Mouse (Mus musculus): ENCODE measurements around the gene Txlna. TPM values are rescaled to one million over a fixed set of nuclear protein-coding genes. Genes with fewer than 3 reads are reported as not detected.

Gene Txlna
- polyA plus RNA-seq, 1 experiment from 2014 or later, result 81.7 TPM

DNA sequence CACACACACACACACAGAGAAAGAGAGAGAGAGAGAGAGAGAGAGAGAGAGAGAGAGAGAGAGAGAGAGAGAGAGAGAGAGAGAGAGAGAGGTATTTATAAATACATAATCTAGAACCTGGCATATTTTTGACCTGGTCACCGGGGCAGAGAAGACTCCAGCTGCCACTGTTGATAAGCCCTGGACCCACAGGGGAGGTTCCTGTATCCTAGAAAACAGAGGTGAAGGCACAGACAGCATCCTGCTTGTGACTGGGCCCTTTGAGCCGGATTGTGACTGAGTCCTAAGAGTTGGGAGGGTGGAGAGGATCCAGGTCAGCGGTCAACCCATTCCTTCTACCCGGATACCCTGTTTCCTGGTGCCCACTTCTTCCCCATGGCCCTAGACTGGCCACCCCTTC lies 52.0 kb downstream of the Txlna start:
- H3K36me3 ChIP-seq (ENCODE audit: control insufficient read depth, insufficient read depth, low read length), result peaks cover 31% of the 10 kb centered on the region
- no peaks in the 10 kb centered on the region for H3K27me3 ChIP-seq (replicated peaks; ENCODE audit: control insufficient read depth, insufficient read depth, low read length)
- no peak overlapping the region for H3K4me2 ChIP-seq (ENCODE audit: low read length)
- no peak overlapping the region for H3K4me3 ChIP-seq (ENCODE audit: low read depth, low read length)
- H3K9me3 ChIP-seq (ENCODE audit: control insufficient read depth, low read length), result no peaks in the 10 kb centered on the region
- no peak overlapping the region for H3K27ac ChIP-seq (ENCODE audit: low read depth)
- DNase-seq (ENCODE audit: low spot score) (no peak), ATAC-seq (replicated peaks; ENCODE audit: low FRiP score, low TSS enrichment, low read depth) (no peak)
- no peak overlapping the region for H3K9ac ChIP-seq (ENCODE audit: low read length)
- WGBS, result 70% methylated on average over 4 of the region's 4 CpGs
- H3K4me1 ChIP-seq (replicated peaks; ENCODE audit: control insufficient read depth, insufficient read depth, low read length), result peaks cover 7% of the 10 kb centered on the region; the same call in 1 of the 2 replicates

DNA sequence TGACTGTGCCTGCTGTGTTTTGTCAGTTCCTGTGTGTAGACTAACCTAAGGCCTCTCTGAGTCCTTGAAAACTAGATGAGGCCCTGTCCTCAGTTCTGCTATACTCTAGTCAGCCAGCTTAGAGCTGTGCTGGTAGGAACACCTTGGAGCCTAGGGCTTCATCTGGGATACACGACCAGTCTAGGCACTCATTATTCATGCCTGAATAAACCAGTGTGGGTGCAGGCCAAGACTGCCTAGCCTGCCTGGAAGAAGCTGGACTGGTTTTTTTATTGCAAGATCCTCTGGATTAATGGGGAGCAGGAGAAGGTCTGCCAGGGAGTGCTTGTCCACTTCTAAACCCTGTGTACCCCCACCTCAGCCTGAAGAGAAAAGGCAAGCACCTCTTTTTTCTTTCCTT lies 53.9 kb downstream of the Txlna start:
- ATAC-seq (replicated peaks; ENCODE audit: low FRiP score, low TSS enrichment, low read depth) (no peak), DNase-seq (ENCODE audit: low spot score) (no peak)
- Histone ChIP-seq H3K4me3 (ENCODE audit: low read depth, low read length) (no peak overlapping the region), H3K9ac (ENCODE audit: low read length) (no peak overlapping the region), H3K36me3 (ENCODE audit: control insufficient read depth, insufficient read depth, low read length) (peaks cover 13% of the 10 kb centered on the region), H3K27ac (ENCODE audit: low read depth) (no peak overlapping the region), H3K4me2 (ENCODE audit: low read length) (no peak overlapping the region), H3K4me1 (replicated peaks; ENCODE audit: control insufficient read depth, insufficient read depth, low read length) (peaks cover 7% of the 10 kb centered on the region; the same call in 1 of the 2 replicates), H3K27me3 (replicated peaks; ENCODE audit: control insufficient read depth, insufficient read depth, low read length) (no peaks in the 10 kb centered on the region), H3K9me3 (ENCODE audit: control insufficient read depth, low read length) (no peaks in the 10 kb centered on the region)
- 34% methylated on average over 1 of the region's 1 CpGs for WGBS

DNA sequence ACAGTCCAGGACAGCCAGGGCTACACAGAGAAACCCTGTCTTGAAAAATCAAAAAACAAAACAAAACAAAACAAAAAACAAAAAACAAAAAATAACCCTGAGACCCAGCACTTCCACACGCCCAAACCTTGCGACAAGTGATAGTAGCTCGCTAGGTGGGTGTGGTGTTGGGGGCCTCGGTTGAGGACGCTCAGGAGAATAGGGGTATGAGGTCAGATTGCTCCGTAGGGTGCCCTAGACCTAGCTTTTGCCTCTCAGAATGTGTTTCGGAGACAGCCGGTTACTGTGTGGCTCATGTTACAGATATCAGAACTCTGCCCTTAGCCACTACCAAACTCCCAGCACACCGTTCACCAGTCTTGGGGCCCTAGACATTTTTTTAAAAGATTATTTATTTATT lies 55.1 kb downstream of the Txlna start:
- Histone ChIP-seq H3K4me1 (replicated peaks; ENCODE audit: control insufficient read depth, insufficient read depth, low read length) (peaks cover 7% of the 10 kb centered on the region; the same call in 1 of the 2 replicates), H3K4me2 (ENCODE audit: low read length) (peak overlapping the region; percentile 86; the same call in 1 of the 2 replicates), H3K9ac (ENCODE audit: low read length) (no peak overlapping the region), H3K36me3 (ENCODE audit: control insufficient read depth, insufficient read depth, low read length) (peaks cover 1% of the 10 kb centered on the region; the same call in 1 of the 2 replicates), H3K4me3 (ENCODE audit: low read depth, low read length) (no peak overlapping the region), H3K27ac (ENCODE audit: low read depth) (no peak overlapping the region), H3K9me3 (ENCODE audit: control insufficient read depth, low read length) (no peaks in the 10 kb centered on the region), H3K27me3 (replicated peaks; ENCODE audit: control insufficient read depth, insufficient read depth, low read length) (no peaks in the 10 kb centered on the region)
- peak; percentile 10; the same call in 1 of the 2 replicates for ATAC-seq (replicated peaks; ENCODE audit: low FRiP score, low TSS enrichment, low read depth)
- 83% methylated on average over 9 of the region's 9 CpGs for WGBS
- no peak for DNase-seq (ENCODE audit: low spot score)

DNA sequence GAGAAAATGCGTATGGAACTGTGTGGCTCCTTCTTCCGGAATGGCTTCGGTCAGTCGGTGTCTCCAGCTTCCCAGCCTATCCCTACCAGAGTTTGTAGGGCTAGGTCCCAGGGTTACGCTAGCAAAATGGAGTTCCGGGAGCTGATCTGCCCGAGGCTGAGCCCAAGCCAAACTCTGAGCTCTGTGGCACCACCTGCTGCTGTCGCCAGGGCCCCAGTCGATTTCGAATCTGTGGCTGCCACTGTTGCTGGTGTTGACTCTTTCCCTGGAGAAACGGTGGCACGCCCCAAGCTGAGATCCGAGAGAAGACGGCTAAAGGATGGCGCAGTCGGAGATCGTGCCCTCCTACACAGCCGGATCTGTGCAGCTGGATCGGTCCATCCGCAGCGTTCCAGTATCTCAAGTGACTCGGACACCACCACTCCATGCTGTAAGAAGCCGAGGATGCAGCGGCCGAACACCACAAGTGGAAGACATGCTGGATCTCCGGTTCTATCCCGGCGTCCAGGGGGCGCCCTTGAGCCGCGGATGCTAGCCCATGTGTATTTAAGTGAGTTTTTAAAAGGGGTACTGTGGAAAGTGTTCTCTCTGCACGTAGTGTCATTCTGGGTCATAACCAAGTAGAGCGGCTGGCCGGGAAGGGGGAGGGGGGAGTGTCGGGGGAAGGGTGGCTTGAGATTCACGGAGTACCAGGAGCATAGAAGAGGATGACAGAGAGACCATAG lies 55.8 kb downstream of the Txlna start:
- H3K27ac ChIP-seq (ENCODE audit: low read depth), result peak overlapping the region; percentile 51
- peak overlapping the region; percentile 48 for H3K9ac ChIP-seq (ENCODE audit: low read length)
- DNase-seq (ENCODE audit: low spot score) (peak; percentile 91), ATAC-seq (replicated peaks; ENCODE audit: low FRiP score, low TSS enrichment, low read depth) (peak; percentile 77)
- no peaks in the 10 kb centered on the region for H3K36me3 ChIP-seq (ENCODE audit: control insufficient read depth, insufficient read depth, low read length)
- peak overlapping the region; percentile 86 for H3K4me2 ChIP-seq (ENCODE audit: low read length)
- peaks cover 7% of the 10 kb centered on the region; the same call in 1 of the 2 replicates for H3K4me1 ChIP-seq (replicated peaks; ENCODE audit: control insufficient read depth, insufficient read depth, low read length)
- WGBS, result 3% methylated on average over 36 of the region's 36 CpGs
- peak overlapping the region; percentile 47 for H3K4me3 ChIP-seq (ENCODE audit: low read depth, low read length)
- no peaks in the 10 kb centered on the region for H3K9me3 ChIP-seq (ENCODE audit: control insufficient read depth, low read length)
- no peaks in the 10 kb centered on the region for H3K27me3 ChIP-seq (replicated peaks; ENCODE audit: control insufficient read depth, insufficient read depth, low read length)

DNA sequence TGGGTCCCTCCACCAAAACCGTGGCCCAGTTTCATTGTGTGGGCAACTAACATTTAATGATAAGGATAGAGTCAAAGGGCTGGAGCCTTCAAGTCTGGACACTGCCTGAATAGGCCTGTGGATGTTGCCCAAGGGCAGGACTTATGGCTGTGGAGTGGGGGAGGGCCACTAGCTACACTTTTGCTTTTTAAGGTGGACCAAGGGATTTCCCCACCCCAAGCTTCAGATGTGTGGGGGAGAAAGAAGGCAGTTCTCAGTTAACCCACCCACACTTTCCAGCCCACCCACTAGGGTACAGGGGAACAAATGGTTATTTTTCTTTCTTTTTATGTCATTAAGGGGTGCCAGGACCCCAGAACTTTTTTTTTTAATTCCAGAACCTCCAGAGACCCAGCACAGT lies 56.5 kb downstream of the Txlna start:
- DNase-seq (ENCODE audit: low spot score) (no peak), ATAC-seq (replicated peaks; ENCODE audit: low FRiP score, low TSS enrichment, low read depth) (no peak)
- Histone ChIP-seq H3K27me3 (replicated peaks; ENCODE audit: control insufficient read depth, insufficient read depth, low read length) (no peaks in the 10 kb centered on the region), H3K9ac (ENCODE audit: low read length) (peak overlapping the region; percentile 48; the same call in 1 of the 2 replicates), H3K36me3 (ENCODE audit: control insufficient read depth, insufficient read depth, low read length) (no peaks in the 10 kb centered on the region), H3K4me3 (ENCODE audit: low read depth, low read length) (peak overlapping the region; percentile 47), H3K4me2 (ENCODE audit: low read length) (peak overlapping the region; percentile 86), H3K27ac (ENCODE audit: low read depth) (peak overlapping the region; percentile 51; the same call in 1 of the 2 replicates), H3K9me3 (ENCODE audit: control insufficient read depth, low read length) (no peaks in the 10 kb centered on the region), H3K4me1 (replicated peaks; ENCODE audit: control insufficient read depth, insufficient read depth, low read length) (peaks cover 7% of the 10 kb centered on the region; the same call in 1 of the 2 replicates)
- WGBS, result 83% methylated on average over 1 of the region's 1 CpGs

DNA sequence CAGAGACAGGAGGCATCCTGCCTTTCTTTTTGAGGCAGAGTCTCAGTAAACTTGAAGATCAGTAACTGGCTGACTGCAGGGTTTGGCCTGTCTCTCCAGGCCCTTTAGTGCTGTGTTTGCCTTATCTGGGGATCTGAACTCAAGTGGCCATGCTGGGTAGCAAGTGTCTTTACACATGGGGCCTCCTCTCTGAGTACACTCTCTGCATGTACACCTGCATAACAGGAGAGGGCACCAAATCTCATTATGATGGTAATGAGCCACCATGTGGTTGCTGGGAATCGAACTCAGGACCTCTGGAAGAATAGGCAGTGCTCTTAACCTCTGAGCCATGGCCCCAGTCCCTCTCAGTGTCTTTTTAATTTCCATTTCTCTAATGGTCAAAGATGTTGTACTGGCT lies 58.6 kb downstream of the Txlna start:
- no peak for ATAC-seq (replicated peaks; ENCODE audit: low FRiP score, low TSS enrichment, low read depth)
- no peak for DNase-seq (ENCODE audit: low spot score)
- Histone ChIP-seq H3K9me3 (ENCODE audit: control insufficient read depth, low read length) (no peaks in the 10 kb centered on the region), H3K27me3 (replicated peaks; ENCODE audit: control insufficient read depth, insufficient read depth, low read length) (no peaks in the 10 kb centered on the region), H3K27ac (ENCODE audit: low read depth) (no peak overlapping the region), H3K4me3 (ENCODE audit: low read depth, low read length) (no peak overlapping the region), H3K4me1 (replicated peaks; ENCODE audit: control insufficient read depth, insufficient read depth, low read length) (peaks cover 7% of the 10 kb centered on the region; the same call in 1 of the 2 replicates), H3K9ac (ENCODE audit: low read length) (no peak overlapping the region), H3K36me3 (ENCODE audit: control insufficient read depth, insufficient read depth, low read length) (no peaks in the 10 kb centered on the region), H3K4me2 (ENCODE audit: low read length) (no peak overlapping the region)
- WGBS, result 80% methylated on average over 1 of the region's 1 CpGs

DNA sequence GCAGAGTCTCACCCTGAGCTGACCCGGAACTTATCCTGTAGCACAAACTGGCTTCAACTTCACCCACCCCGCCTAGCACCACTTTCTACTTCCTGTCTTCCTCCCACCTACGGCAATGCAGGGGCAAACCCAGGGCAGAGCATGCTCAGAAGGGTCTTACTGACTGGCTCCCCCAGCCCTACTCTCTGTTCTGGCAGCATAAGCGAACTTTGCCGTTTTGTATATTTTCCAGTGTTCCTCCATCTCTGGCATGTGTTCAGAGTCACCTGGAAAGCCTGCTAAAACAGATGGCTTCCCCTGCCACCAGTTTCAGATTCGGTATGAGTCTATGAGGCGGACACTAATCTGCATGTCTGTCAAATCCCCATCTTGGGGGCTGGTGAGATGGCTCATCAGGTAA lies 60.5 kb downstream of the Txlna start:
- no peaks in the 10 kb centered on the region for H3K9me3 ChIP-seq (ENCODE audit: control insufficient read depth, low read length)
- DNase-seq (ENCODE audit: low spot score), result no peak
- WGBS, result 55% methylated on average over 7 of the region's 7 CpGs
- no peak overlapping the region for H3K9ac ChIP-seq (ENCODE audit: low read length)
- peaks cover 7% of the 10 kb centered on the region; the same call in 1 of the 2 replicates for H3K4me1 ChIP-seq (replicated peaks; ENCODE audit: control insufficient read depth, insufficient read depth, low read length)
- H3K36me3 ChIP-seq (ENCODE audit: control insufficient read depth, insufficient read depth, low read length), result no peaks in the 10 kb centered on the region
- no peak overlapping the region for H3K4me2 ChIP-seq (ENCODE audit: low read length)
- H3K4me3 ChIP-seq (ENCODE audit: low read depth, low read length), result no peak overlapping the region
- H3K27me3 ChIP-seq (replicated peaks; ENCODE audit: control insufficient read depth, insufficient read depth, low read length), result no peaks in the 10 kb centered on the region
- H3K27ac ChIP-seq (ENCODE audit: low read depth), result no peak overlapping the region
- ATAC-seq (replicated peaks; ENCODE audit: low FRiP score, low TSS enrichment, low read depth), result no peak

DNA sequence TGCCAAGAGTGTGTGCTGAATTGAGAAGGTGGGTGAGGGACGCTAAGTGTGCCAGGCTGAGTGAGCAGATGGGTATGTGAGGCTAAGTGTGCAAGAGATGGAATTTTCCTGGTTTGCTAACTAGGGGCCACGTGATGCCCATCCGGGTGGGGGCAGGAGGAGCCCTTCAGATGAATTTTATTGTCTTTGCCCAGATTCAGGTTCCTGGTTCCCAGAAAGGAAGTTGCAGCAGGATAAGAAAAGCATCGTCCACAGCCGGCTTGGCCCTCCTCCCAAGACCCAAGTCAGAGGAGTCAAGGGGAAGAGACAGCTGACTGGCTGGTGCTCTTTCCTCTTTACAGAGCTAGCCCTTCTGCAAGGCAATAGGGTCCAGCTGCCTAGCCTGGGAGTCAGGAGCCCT lies 62.4 kb downstream of the Txlna start, which contains the start of gene Fam167b:
Gene Fam167b, minus strand, starts transcription at position 84 of the 400 bp plus-strand sequence.
- 78% methylated on average over 5 of the region's 5 CpGs for WGBS
- DNase-seq (ENCODE audit: low spot score) (no peak), ATAC-seq (replicated peaks; ENCODE audit: low FRiP score, low TSS enrichment, low read depth) (no peak)
- Histone ChIP-seq H3K9me3 (ENCODE audit: control insufficient read depth, low read length) (no peaks in the 10 kb centered on the region), H3K4me1 (replicated peaks; ENCODE audit: control insufficient read depth, insufficient read depth, low read length) (no peaks in the 10 kb centered on the region; the same call in 1 of the 2 replicates), H3K36me3 (ENCODE audit: control insufficient read depth, insufficient read depth, low read length) (no peaks in the 10 kb centered on the region), H3K9ac (ENCODE audit: low read length) (no peak within 1 kb of the TSS), H3K4me3 (ENCODE audit: low read depth, low read length) (no peak within 1 kb of the TSS), H3K27me3 (replicated peaks; ENCODE audit: control insufficient read depth, insufficient read depth, low read length) (no peaks in the 10 kb centered on the region), H3K27ac (ENCODE audit: low read depth) (no peak within 1 kb of the TSS), H3K4me2 (ENCODE audit: low read length) (no peak within 1 kb of the TSS)

DNA sequence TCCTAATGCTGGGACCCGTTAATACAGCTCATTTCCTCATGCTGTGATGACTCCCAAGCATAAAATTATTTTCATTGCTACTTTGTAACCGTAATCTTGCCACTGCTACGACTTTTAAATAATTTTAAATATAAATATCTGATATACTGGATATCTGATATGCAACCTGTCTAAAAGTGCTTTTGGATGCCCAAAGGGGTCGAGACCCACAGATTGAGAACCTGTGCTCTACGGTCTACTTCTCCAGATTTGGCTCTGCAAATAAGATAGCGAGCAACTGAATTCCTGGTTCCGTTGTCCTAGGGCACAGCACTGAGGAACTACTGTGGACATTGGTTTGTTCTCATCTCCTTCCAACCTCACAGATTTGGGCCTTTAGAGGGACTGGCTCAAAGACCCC lies 63.2 kb downstream of the Txlna start:
- Histone ChIP-seq H3K9me3 (ENCODE audit: control insufficient read depth, low read length) (no peaks in the 10 kb centered on the region), H3K36me3 (ENCODE audit: control insufficient read depth, insufficient read depth, low read length) (no peaks in the 10 kb centered on the region), H3K9ac (ENCODE audit: low read length) (no peak overlapping the region), H3K4me2 (ENCODE audit: low read length) (no peak overlapping the region), H3K27ac (ENCODE audit: low read depth) (no peak overlapping the region), H3K4me1 (replicated peaks; ENCODE audit: control insufficient read depth, insufficient read depth, low read length) (no peaks in the 10 kb centered on the region; the same call in 1 of the 2 replicates), H3K4me3 (ENCODE audit: low read depth, low read length) (no peak overlapping the region), H3K27me3 (replicated peaks; ENCODE audit: control insufficient read depth, insufficient read depth, low read length) (no peaks in the 10 kb centered on the region)
- DNase-seq (ENCODE audit: low spot score), result no peak
- WGBS, result 85% methylated on average over 7 of the region's 7 CpGs
- ATAC-seq (replicated peaks; ENCODE audit: low FRiP score, low TSS enrichment, low read depth), result no peak

Measured in intestine, embryonic 14.5 days (tissue).